13 mouse cellular contexts compared by ENCODE assay signal in the genomic region with DNA sequence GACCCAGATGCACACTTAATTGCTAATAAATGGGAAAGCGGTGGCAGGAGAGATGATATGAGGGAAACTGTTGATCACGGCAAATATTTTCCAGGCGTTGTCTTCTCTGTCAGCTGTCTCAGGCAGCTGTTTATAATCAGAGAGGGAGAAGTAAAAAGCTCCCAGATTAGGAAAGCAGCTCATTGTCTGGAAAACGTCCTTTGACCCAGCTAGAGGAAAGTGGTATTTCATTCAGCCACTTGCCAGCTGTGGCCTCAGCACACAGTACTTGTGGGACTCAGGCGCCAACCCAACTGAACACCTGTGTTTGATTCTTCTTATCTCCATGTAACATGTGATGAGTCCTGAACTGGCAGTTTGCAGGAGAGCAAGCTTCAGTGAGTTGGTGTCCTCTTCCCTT.
"Had no signal": no experiment of that assay in that cellular context is flagged by ENCODE, and none has a peak within 500 bp of the region (broad histone marks: within the 10 kb centered on the region; RNA-seq: fewer than 3 reads in every experiment).

No protein-coding gene starts in this region.

- H3K36me3 ChIP-seq: liver, embryonic 15.5 days; midbrain, embryonic 12.5 days; neural tube, embryonic 13.5 days had no signal

- H3K9me3 ChIP-seq: liver, embryonic 15.5 days; megakaryocyte, embryonic 14.5 days; midbrain, embryonic 12.5 days; neural tube, embryonic 13.5 days had no signal

- H3K4me1 ChIP-seq: liver, embryonic 15.5 days; megakaryocyte, embryonic 14.5 days; midbrain, embryonic 12.5 days; neural tube, embryonic 13.5 days had no signal

- DNase-seq: kidney, adult 18-20 months; kidney, postnatal 10 days; lung, adult 2 months; right cerebral cortex, adult 18-20 months; right cerebral cortex, postnatal 25 days had no signal

- ATAC-seq: lung, postnatal 0 days; midbrain, embryonic 16.5 days had no signal

- H3K4me2 ChIP-seq: liver, embryonic 15.5 days; midbrain, embryonic 12.5 days; neural tube, embryonic 13.5 days had no signal

- H3K27ac ChIP-seq: left cerebral cortex, adult 2 months; liver, embryonic 15.5 days; macrophage; midbrain, embryonic 12.5 days; neural tube, embryonic 13.5 days had no signal

- H3K27me3 ChIP-seq: liver, embryonic 15.5 days; midbrain, embryonic 12.5 days; neural tube, embryonic 13.5 days had no signal

- H3K9ac ChIP-seq: liver, embryonic 15.5 days; midbrain, embryonic 12.5 days; neural tube, embryonic 13.5 days had no signal

- H3K4me3 ChIP-seq: left cerebral cortex, adult 2 months; liver, embryonic 15.5 days; megakaryocyte, embryonic 14.5 days; midbrain, embryonic 12.5 days; neural tube, embryonic 13.5 days had no signal
